Mouse (Mus musculus): ENCODE measurements around the gene Mal. TPM values are rescaled to one million over a fixed set of nuclear protein-coding genes. Genes with fewer than 3 reads are reported as not detected.

Mal gene
- polyA plus RNA-seq, 1 experiment from 2014 or later, result 0.41 TPM

GRCm38 (mm10) chr2:127638973-127639372, 17.5 kb downstream of the Mal start:
- 82% methylated on average over 9 of the region's 9 CpGs for WGBS

GRCm38 (mm10) chr2:127635581-127635980, 20.9 kb downstream of the Mal start:
- Histone ChIP-seq H3K9ac (replicated peaks; ENCODE audit: low read length) (no peak overlapping the region), H3K4me3 (ENCODE audit: low read depth, low read length) (no peak overlapping the region), H3K4me1 (ENCODE audit: control insufficient read depth, insufficient read depth, low read length) (no peaks in the 10 kb centered on the region), H3K36me3 (replicated peaks; ENCODE audit: control insufficient read depth, insufficient read depth, low read depth, low read length) (no peaks in the 10 kb centered on the region), H3K27ac (replicated peaks; ENCODE audit: low read depth, low read length) (no peak overlapping the region), H3K9me3 (replicated peaks; ENCODE audit: control insufficient read depth, low read length) (no peaks in the 10 kb centered on the region), H3K27me3 (ENCODE audit: control insufficient read depth, insufficient read depth, low read length) (no peaks in the 10 kb centered on the region), H3K4me2 (ENCODE audit: low read depth, low read length) (no peak overlapping the region)
- DNase-seq (ENCODE audit: low spot score) (no peak), ATAC-seq (replicated peaks; ENCODE audit: insufficient number of reproducible peaks, low FRiP score, low TSS enrichment, low read depth) (no peak)
- 66% methylated on average over 6 of the region's 6 CpGs for WGBS

More at GRCm38 (mm10) chr2:127638973-127639372, 17.5 kb downstream of the Mal start:
- Histone ChIP-seq H3K4me3 (ENCODE audit: low read depth, low read length) (no peak overlapping the region), H3K36me3 (replicated peaks; ENCODE audit: control insufficient read depth, insufficient read depth, low read depth, low read length) (no peaks in the 10 kb centered on the region), H3K27me3 (ENCODE audit: control insufficient read depth, insufficient read depth, low read length) (no peaks in the 10 kb centered on the region), H3K4me2 (ENCODE audit: low read depth, low read length) (no peak overlapping the region), H3K9me3 (replicated peaks; ENCODE audit: control insufficient read depth, low read length) (no peaks in the 10 kb centered on the region), H3K9ac (replicated peaks; ENCODE audit: low read length) (no peak overlapping the region), H3K27ac (replicated peaks; ENCODE audit: low read depth, low read length) (no peak overlapping the region), H3K4me1 (ENCODE audit: control insufficient read depth, insufficient read depth, low read length) (no peaks in the 10 kb centered on the region)
- no peak for DNase-seq (ENCODE audit: low spot score)
- ATAC-seq (replicated peaks; ENCODE audit: insufficient number of reproducible peaks, low FRiP score, low TSS enrichment, low read depth), result no peak

- no peak overlapping the region for H3K4me2 ChIP-seq (ENCODE audit: low read depth, low read length)
- H3K36me3 ChIP-seq (replicated peaks; ENCODE audit: control insufficient read depth, insufficient read depth, low read depth, low read length), result no peaks in the 10 kb centered on the region
- no peaks in the 10 kb centered on the region for H3K4me1 ChIP-seq (ENCODE audit: control insufficient read depth, insufficient read depth, low read length)
- no peaks in the 10 kb centered on the region for H3K27me3 ChIP-seq (ENCODE audit: control insufficient read depth, insufficient read depth, low read length)
- H3K4me3 ChIP-seq (ENCODE audit: low read depth, low read length), result no peak overlapping the region
- DNase-seq (ENCODE audit: low spot score) (no peak), ATAC-seq (replicated peaks; ENCODE audit: insufficient number of reproducible peaks, low FRiP score, low TSS enrichment, low read depth) (no peak)
- H3K27ac ChIP-seq (replicated peaks; ENCODE audit: low read depth, low read length), result no peak overlapping the region
- no peak overlapping the region for H3K9ac ChIP-seq (replicated peaks; ENCODE audit: low read length)
- no peaks in the 10 kb centered on the region for H3K9me3 ChIP-seq (replicated peaks; ENCODE audit: control insufficient read depth, low read length)
- WGBS, result 72% methylated on average over 2 of the region's 2 CpGs
Observed at GRCm38 (mm10) chr2:127632601-127633000, 23.9 kb downstream of the Mal start.

- 79% methylated on average over 6 of the region's 6 CpGs for WGBS
- Histone ChIP-seq H3K36me3 (replicated peaks; ENCODE audit: control insufficient read depth, insufficient read depth, low read depth, low read length) (no peaks in the 10 kb centered on the region), H3K27me3 (ENCODE audit: control insufficient read depth, insufficient read depth, low read length) (no peaks in the 10 kb centered on the region), H3K9me3 (replicated peaks; ENCODE audit: control insufficient read depth, low read length) (no peaks in the 10 kb centered on the region), H3K4me1 (ENCODE audit: control insufficient read depth, insufficient read depth, low read length) (no peaks in the 10 kb centered on the region), H3K4me2 (ENCODE audit: low read depth, low read length) (no peak overlapping the region), H3K9ac (replicated peaks; ENCODE audit: low read length) (no peak overlapping the region), H3K27ac (replicated peaks; ENCODE audit: low read depth, low read length) (no peak overlapping the region), H3K4me3 (ENCODE audit: low read depth, low read length) (no peak overlapping the region)
- ATAC-seq (replicated peaks; ENCODE audit: insufficient number of reproducible peaks, low FRiP score, low TSS enrichment, low read depth), result no peak
- no peak for DNase-seq (ENCODE audit: low spot score)
Observed at GRCm38 (mm10) chr2:127627990-127628570, 28.4 kb downstream of the Mal start.

GRCm38 (mm10) chr2:127627354-127627753, 29.1 kb downstream of the Mal start:
- WGBS, result 35% methylated on average over 6 of the region's 6 CpGs
- Histone ChIP-seq H3K27me3 (ENCODE audit: control insufficient read depth, insufficient read depth, low read length) (no peaks in the 10 kb centered on the region), H3K36me3 (replicated peaks; ENCODE audit: control insufficient read depth, insufficient read depth, low read depth, low read length) (no peaks in the 10 kb centered on the region), H3K4me2 (ENCODE audit: low read depth, low read length) (no peak overlapping the region), H3K9ac (replicated peaks; ENCODE audit: low read length) (no peak overlapping the region), H3K4me1 (ENCODE audit: control insufficient read depth, insufficient read depth, low read length) (no peaks in the 10 kb centered on the region), H3K27ac (replicated peaks; ENCODE audit: low read depth, low read length) (no peak overlapping the region), H3K9me3 (replicated peaks; ENCODE audit: control insufficient read depth, low read length) (no peaks in the 10 kb centered on the region), H3K4me3 (ENCODE audit: low read depth, low read length) (no peak overlapping the region)
- DNase-seq (ENCODE audit: low spot score), result no peak
- ATAC-seq (replicated peaks; ENCODE audit: insufficient number of reproducible peaks, low FRiP score, low TSS enrichment, low read depth), result no peak

GRCm38 (mm10) chr2:127625659-127626058, 30.8 kb downstream of the Mal start:
- no peak overlapping the region for H3K27ac ChIP-seq (replicated peaks; ENCODE audit: low read depth, low read length)
- no peak for ATAC-seq (replicated peaks; ENCODE audit: insufficient number of reproducible peaks, low FRiP score, low TSS enrichment, low read depth)
- WGBS, result 73% methylated on average over 5 of the region's 5 CpGs
- H3K4me2 ChIP-seq (ENCODE audit: low read depth, low read length), result no peak overlapping the region
- no peaks in the 10 kb centered on the region for H3K4me1 ChIP-seq (ENCODE audit: control insufficient read depth, insufficient read depth, low read length)
- no peaks in the 10 kb centered on the region for H3K36me3 ChIP-seq (replicated peaks; ENCODE audit: control insufficient read depth, insufficient read depth, low read depth, low read length)
- no peaks in the 10 kb centered on the region for H3K9me3 ChIP-seq (replicated peaks; ENCODE audit: control insufficient read depth, low read length)
- H3K27me3 ChIP-seq (ENCODE audit: control insufficient read depth, insufficient read depth, low read length), result no peaks in the 10 kb centered on the region
- DNase-seq (ENCODE audit: low spot score), result no peak
- H3K9ac ChIP-seq (replicated peaks; ENCODE audit: low read length), result no peak overlapping the region
- no peak overlapping the region for H3K4me3 ChIP-seq (ENCODE audit: low read depth, low read length)

GRCm38 (mm10) chr2:127624786-127625185, 31.7 kb downstream of the Mal start:
- no peak for DNase-seq (ENCODE audit: low spot score)
- Histone ChIP-seq H3K36me3 (replicated peaks; ENCODE audit: control insufficient read depth, insufficient read depth, low read depth, low read length) (no peaks in the 10 kb centered on the region), H3K9ac (replicated peaks; ENCODE audit: low read length) (no peak overlapping the region), H3K4me2 (ENCODE audit: low read depth, low read length) (no peak overlapping the region), H3K9me3 (replicated peaks; ENCODE audit: control insufficient read depth, low read length) (no peaks in the 10 kb centered on the region), H3K4me1 (ENCODE audit: control insufficient read depth, insufficient read depth, low read length) (no peaks in the 10 kb centered on the region), H3K4me3 (ENCODE audit: low read depth, low read length) (no peak overlapping the region), H3K27me3 (ENCODE audit: control insufficient read depth, insufficient read depth, low read length) (no peaks in the 10 kb centered on the region), H3K27ac (replicated peaks; ENCODE audit: low read depth, low read length) (no peak overlapping the region)
- 92% methylated on average over 2 of the region's 2 CpGs for WGBS
- ATAC-seq (replicated peaks; ENCODE audit: insufficient number of reproducible peaks, low FRiP score, low TSS enrichment, low read depth), result no peak

GRCm38 (mm10) chr2:127622065-127622464, 34.4 kb downstream of the Mal start:
- Histone ChIP-seq H3K27me3 (ENCODE audit: control insufficient read depth, insufficient read depth, low read length) (no peaks in the 10 kb centered on the region), H3K27ac (replicated peaks; ENCODE audit: low read depth, low read length) (no peak overlapping the region), H3K36me3 (replicated peaks; ENCODE audit: control insufficient read depth, insufficient read depth, low read depth, low read length) (no peaks in the 10 kb centered on the region), H3K4me2 (ENCODE audit: low read depth, low read length) (no peak overlapping the region), H3K4me3 (ENCODE audit: low read depth, low read length) (no peak overlapping the region), H3K4me1 (ENCODE audit: control insufficient read depth, insufficient read depth, low read length) (no peaks in the 10 kb centered on the region), H3K9ac (replicated peaks; ENCODE audit: low read length) (no peak overlapping the region), H3K9me3 (replicated peaks; ENCODE audit: control insufficient read depth, low read length) (no peaks in the 10 kb centered on the region)
- ATAC-seq (replicated peaks; ENCODE audit: insufficient number of reproducible peaks, low FRiP score, low TSS enrichment, low read depth), result no peak
- no peak for DNase-seq (ENCODE audit: low spot score)
- WGBS, result 67% methylated on average over 3 of the region's 3 CpGs
